Mouse (Mus musculus) lung, postnatal 0 days (tissue): ENCODE measurements at regions not wholly inside any gene's neighbourhood (a gene's known extent, or its start where the extent isn't known, plus 50 kb on each side); places are given as distances from the start of the nearest gene placed in this dataset.

ENCODE experiments used
- ATAC-seq: fragments of 200-750 bp; cut with Nextera tagmentation; 2 replicates; pipeline ENCODE4 v1.8.0; 2017; ENCODE audit warnings: moderate library complexity
- DNase-seq: peaks from one replicate; pipeline ENCODE4 v3.0.0-alpha.2; 2016; ENCODE audit warnings: low spot score
- H3K27ac ChIP-seq: fragments of 300-500 bp; sonication (generic); 2 replicates; pipeline ENCODE4 v1.5.1; 2014; ENCODE audit warnings: antibody characterized with exemption, mild to moderate bottlenecking, low read length, mixed read lengths
- H3K27me3 ChIP-seq: fragments of 300-500 bp; sonication (generic); replicated peaks from 2 replicates; pipeline ENCODE4 v1.6.1; 2014; ENCODE audit warnings: low read length, mixed read lengths; ENCODE audit not compliant: insufficient read depth
- H3K36me3 ChIP-seq: fragments of 300-500 bp; sonication (generic); 2 replicates; pipeline ENCODE4 v1.6.1; 2014; ENCODE audit warnings: low read length, mixed read lengths; ENCODE audit not compliant: insufficient read depth
- H3K4me1 ChIP-seq: fragments of 300-500 bp; sonication (generic); 2 replicates; pipeline ENCODE4 v1.6.1; 2014; ENCODE audit warnings: antibody characterized with exemption, low read depth, low read length, mixed read lengths; ENCODE audit not compliant: insufficient read depth
- H3K4me2 ChIP-seq: fragments of 300-500 bp; sonication (generic); replicated peaks from 2 replicates; pipeline ENCODE4 v1.6.1; 2014; ENCODE audit warnings: low read depth, mild to moderate bottlenecking, low read length, moderate library complexity, mixed read lengths
- H3K4me3 ChIP-seq: fragments of 300-500 bp; sonication (generic); 2 replicates; pipeline ENCODE4 v1.5.1; 2014; ENCODE audit warnings: low read depth, low read length
- H3K9ac ChIP-seq: fragments of 300-500 bp; sonication (generic); replicated peaks from 2 replicates; pipeline ENCODE4 v1.6.1; 2014; ENCODE audit warnings: low read depth, mild to moderate bottlenecking
- H3K9me3 ChIP-seq: fragments of 300-500 bp; sonication (generic); 2 replicates; pipeline ENCODE4 v1.6.1; 2016; ENCODE audit warnings: low read length, mixed read lengths
- CTCF ChIP-seq: IDR thresholded peaks from 2 replicates; pipeline ENCODE4 v1.5.1; 2016; ENCODE audit warnings: antibody characterized with exemption, mild to moderate bottlenecking
- EP300 ChIP-seq: IDR thresholded peaks from 2 replicates; pipeline ENCODE4 v1.6.1; 2016; ENCODE audit warnings: antibody characterized with exemption, mild to moderate bottlenecking, control low read depth
- WGBS: fragments of 180-500 bp; shearing (Covaris S2); extraction: QIAGEN DNeasy Blood & Tissue Kit; methylation state at CpG from one replicate; pipeline ENCODE4 v1.1.7; 2014; 5-methylcytosine and 5-hydroxymethylcytosine counted together

DNA sequence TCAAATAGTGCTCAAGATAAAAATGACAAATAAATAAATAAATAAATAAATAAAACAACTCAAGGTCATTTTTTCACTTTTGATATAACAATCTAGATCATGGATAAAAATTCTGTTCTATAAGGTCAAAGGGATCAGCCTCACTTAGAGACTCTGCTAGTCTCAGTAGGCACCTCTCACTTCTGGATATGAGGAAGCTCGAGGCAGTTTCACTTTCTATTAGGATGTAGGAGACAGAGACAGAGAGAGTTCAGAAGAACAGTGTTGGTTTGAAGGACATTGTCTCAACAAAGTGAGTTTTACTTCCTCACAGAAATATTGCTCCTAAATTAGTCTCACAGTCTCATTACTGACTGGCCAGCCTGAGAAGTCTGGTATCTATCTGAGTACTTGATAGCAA lies 458.9 kb downstream of the Trib2 start:
- ATAC-seq (no peak), DNase-seq (no peak)
- TF ChIP-seq CTCF (no peak), EP300 (no peak)
- no peak overlapping the region for H3K4me2 ChIP-seq
- no peak overlapping the region for H3K4me3 ChIP-seq
- H3K9me3 ChIP-seq = no peaks in the 10 kb centered on the region
- H3K27me3 ChIP-seq = no peaks in the 10 kb centered on the region
- H3K9ac ChIP-seq = no peak overlapping the region
- H3K27ac ChIP-seq = no peak overlapping the region
- 62% methylated on average over 1 of the region's 1 CpGs for WGBS
- no peaks in the 10 kb centered on the region for H3K36me3 ChIP-seq
- no peaks in the 10 kb centered on the region for H3K4me1 ChIP-seq

DNA sequence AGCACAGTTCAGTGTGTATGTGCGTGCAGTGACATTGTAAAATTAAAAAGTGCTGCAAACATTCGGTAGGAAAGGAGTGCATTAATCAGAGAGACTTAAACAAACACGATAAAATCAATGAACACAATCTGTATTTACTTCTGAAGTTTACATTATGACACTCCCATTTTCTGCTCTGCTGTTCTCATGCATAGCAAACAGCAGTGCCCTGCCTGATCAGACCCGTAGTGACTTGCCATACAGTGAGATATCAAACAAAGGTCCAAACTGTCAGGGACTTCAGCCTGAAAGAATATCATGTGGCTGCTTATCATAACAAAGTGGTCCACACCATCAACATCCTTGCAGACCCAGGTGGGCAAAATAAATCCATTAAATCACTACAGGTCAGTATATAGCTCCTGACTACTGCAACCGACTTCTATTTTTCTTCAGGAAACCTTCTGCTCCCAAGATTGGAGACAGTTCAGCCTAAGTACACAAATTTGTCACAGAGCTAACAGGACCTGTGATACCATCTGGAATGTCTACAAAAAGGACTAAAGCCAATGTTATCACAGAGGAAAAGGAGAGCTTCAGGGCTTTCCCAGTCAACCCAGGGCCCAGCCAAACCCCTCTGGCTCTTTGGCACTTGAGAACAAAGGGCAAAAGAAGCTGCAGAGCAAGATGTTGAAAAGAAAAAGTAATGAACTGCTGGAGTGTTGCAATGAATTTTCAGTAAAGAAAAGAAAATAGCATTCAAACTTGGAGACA lies 495.8 kb downstream of the Trib2 start:
- 22% methylated on average over 5 of the region's 5 CpGs for WGBS
- Histone ChIP-seq H3K36me3 (no peaks in the 10 kb centered on the region), H3K9ac (no peak overlapping the region), H3K4me2 (no peak overlapping the region), H3K27me3 (no peaks in the 10 kb centered on the region), H3K4me1 (no peaks in the 10 kb centered on the region), H3K9me3 (no peaks in the 10 kb centered on the region), H3K27ac (no peak overlapping the region), H3K4me3 (no peak overlapping the region)
- DNase-seq = no peak
- ATAC-seq = no peak
- TF ChIP-seq CTCF = no peak
- no peak for TF ChIP-seq EP300

GRCm38 (mm10) chr12:15319647-15320046 lies 497.1 kb downstream of the Trib2 start:
- ATAC-seq = no peak
- TF ChIP-seq CTCF = no peak
- no peak for TF ChIP-seq EP300
- no peaks in the 10 kb centered on the region for H3K4me1 ChIP-seq

GRCm38 (mm10) chr12:15294898-15295297 lies 521.8 kb downstream of the Trib2 start:
- no peak for TF ChIP-seq EP300
- Histone ChIP-seq H3K9me3 (no peaks in the 10 kb centered on the region), H3K27me3 (no peaks in the 10 kb centered on the region), H3K36me3 (no peaks in the 10 kb centered on the region), H3K4me2 (no peak overlapping the region), H3K27ac (no peak overlapping the region), H3K4me1 (no peaks in the 10 kb centered on the region), H3K9ac (no peak overlapping the region), H3K4me3 (no peak overlapping the region)
- no peak for DNase-seq
- WGBS = 91% methylated on average over 2 of the region's 2 CpGs
- no peak for ATAC-seq

More at GRCm38 (mm10) chr12:15319647-15320046, 497.1 kb downstream of the Trib2 start:
- no peaks in the 10 kb centered on the region for H3K36me3 ChIP-seq
- H3K4me2 ChIP-seq = no peak overlapping the region
- DNase-seq = no peak
- H3K27me3 ChIP-seq = no peaks in the 10 kb centered on the region
- H3K4me3 ChIP-seq = no peak overlapping the region
- H3K27ac ChIP-seq = no peak overlapping the region
- WGBS = 27% methylated on average over 1 of the region's 1 CpGs
- no peak overlapping the region for H3K9ac ChIP-seq
- H3K9me3 ChIP-seq = no peaks in the 10 kb centered on the region

DNA sequence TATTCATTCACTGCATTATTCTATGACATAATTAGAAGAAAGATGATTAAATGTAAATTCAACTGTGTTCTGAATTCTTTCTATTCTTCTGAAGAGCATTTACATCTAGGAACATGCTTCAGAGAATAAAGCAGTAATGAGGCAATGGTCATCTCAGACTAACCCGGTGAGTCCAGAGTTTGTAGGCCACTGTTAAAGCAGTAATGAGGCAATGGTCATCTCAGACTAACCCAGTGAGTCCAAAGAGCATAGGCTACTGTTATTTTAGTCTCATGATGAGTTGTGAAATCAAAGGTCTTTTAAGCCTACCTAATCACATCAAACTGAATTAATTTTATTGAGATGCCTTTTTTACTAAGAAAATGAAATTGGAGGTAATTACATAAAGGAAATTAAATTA lies 554.6 kb downstream of the Trib2 start:
- WGBS = 92% methylated on average over 1 of the region's 1 CpGs
- no peak for DNase-seq
- H3K4me3 ChIP-seq = no peak overlapping the region
- H3K9me3 ChIP-seq = no peaks in the 10 kb centered on the region
- ATAC-seq = no peak
- H3K4me1 ChIP-seq = no peaks in the 10 kb centered on the region
- H3K9ac ChIP-seq = no peak overlapping the region
- no peaks in the 10 kb centered on the region for H3K27me3 ChIP-seq
- H3K4me2 ChIP-seq = no peak overlapping the region
- TF ChIP-seq CTCF (no peak), EP300 (no peak)
- H3K27ac ChIP-seq = no peak overlapping the region
- H3K36me3 ChIP-seq = no peaks in the 10 kb centered on the region

- no peak overlapping the region for H3K27ac ChIP-seq
- no peaks in the 10 kb centered on the region for H3K9me3 ChIP-seq
- no peak overlapping the region for H3K9ac ChIP-seq
- DNase-seq (no peak), ATAC-seq (no peak)
- no peaks in the 10 kb centered on the region for H3K36me3 ChIP-seq
- H3K4me2 ChIP-seq = no peak overlapping the region
- H3K4me1 ChIP-seq = no peaks in the 10 kb centered on the region
- no peak overlapping the region for H3K4me3 ChIP-seq
- WGBS = 76% methylated on average over 1 of the region's 1 CpGs
- H3K27me3 ChIP-seq = no peaks in the 10 kb centered on the region
- TF ChIP-seq EP300 (no peak), CTCF (no peak)
Measured at GRCm38 (mm10) chr12:15261604-15262003, 555.1 kb downstream of the Trib2 start.
